Mouse (Mus musculus) CD4-positive, CD25-positive, alpha-beta regulatory T cell, adult 2 months (primary cell): ENCODE measurements around the gene Ces1b.

Source experiments
- DNase-seq: peaks from one replicate; pipeline ENCODE4 v3.0.0-alpha.2; 2012; ENCODE audit warnings: low read depth, low spot score

The Ces1b gene

DNA sequence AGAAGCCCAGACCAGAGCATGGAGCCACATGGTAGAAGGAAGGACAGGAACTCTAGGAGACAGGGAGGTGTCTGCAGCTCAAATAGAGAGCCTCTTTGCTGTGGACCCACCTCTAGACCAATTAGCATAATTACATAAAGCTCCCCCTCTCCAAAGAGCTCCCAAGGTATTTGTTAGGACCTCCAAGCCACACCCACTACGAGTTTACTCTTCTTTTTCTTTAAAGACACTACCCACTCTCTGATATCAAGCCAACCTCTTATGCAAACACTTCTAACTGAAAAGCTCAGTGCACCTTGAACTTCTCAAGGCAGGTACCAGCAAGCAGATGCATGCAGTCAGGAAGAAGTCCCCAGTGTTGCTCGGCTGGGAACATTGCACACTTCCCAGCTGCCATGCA is at the start of gene Ces1b:
Ces1b (minus strand) TSS at position 131 of the 400 bp plus-strand sequence.
- DNase-seq, result no peak

DNA sequence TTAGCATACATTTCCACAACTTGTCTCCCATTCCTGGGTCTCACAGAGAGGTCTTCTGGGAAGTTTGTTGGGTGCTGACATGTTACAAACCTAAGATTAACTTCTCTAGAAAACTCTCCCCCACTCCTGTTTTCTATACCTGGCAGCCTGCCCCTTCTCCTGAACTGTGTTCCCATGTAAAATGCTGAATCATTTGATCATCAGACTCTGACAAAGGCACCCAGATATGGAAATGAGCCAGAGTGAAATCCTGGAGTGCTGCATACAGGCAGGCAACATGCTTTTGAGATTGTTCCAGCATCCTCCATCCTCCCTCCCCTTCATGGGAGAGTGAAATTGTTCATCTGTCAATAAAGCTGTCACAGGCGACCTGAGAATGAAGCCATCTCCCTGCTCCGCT is 46.7 kb upstream of the Ces1b start:
- no peak for DNase-seq

DNA sequence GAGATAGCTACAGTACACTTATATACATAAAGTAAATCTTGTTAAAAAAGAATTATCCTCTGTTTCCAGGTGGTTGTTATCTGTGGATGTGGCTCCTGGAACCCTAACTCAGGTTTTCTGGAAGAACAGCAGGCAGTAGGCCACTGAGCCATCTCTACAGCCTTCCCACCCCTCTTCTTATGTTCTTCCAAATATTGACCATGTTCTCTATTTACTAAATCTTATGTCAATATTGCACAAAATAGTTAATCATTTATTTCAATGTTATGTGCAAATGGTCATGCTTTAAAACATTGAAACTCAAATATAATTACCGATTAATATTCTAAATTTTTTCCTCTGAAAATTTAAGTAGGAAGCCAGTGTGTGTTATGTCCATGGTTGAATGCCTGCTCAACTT is 42.2 kb upstream of the Ces1b start:
- no peak for DNase-seq

DNA sequence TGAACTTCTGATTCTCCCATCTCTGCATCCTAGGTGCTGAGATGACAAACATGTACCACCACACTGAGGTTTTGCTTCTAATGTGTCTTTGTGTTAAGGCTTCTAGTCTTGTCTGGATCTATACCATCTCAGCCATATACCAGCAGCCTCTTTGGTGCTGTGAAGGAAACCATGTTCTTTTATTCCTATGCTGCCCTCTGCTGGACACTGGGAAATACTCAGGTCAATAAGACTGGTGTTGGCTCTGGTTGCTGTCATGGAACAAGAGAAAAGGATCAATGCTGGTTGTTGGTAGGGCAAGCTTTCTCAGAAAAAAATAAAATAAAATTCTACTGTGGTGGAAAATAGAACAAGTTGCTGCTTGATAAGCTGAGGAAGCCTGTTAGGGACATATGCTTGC is 15.6 kb upstream of the Ces1b start:
- peak; percentile 1 for DNase-seq

DNA sequence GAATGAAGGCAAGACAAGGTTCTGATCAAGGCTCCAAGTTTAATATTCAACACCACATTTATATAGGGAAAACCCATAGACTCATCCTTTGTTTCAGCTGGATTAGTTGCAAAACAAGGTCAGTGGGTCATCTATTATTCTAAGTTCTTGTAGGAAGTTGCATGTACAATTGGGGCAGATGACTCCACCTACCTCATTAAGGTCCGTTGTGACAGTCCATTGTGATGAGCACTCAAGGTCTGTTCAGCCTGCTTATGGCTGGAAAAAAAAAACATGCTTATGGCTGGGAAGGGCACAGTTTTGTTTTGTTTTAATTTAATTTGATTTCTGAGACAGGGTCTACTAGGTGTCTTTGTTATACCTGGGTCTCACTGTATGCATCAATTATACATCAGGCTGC is 11.5 kb upstream of the Ces1b start:
- DNase-seq, result no peak

DNA sequence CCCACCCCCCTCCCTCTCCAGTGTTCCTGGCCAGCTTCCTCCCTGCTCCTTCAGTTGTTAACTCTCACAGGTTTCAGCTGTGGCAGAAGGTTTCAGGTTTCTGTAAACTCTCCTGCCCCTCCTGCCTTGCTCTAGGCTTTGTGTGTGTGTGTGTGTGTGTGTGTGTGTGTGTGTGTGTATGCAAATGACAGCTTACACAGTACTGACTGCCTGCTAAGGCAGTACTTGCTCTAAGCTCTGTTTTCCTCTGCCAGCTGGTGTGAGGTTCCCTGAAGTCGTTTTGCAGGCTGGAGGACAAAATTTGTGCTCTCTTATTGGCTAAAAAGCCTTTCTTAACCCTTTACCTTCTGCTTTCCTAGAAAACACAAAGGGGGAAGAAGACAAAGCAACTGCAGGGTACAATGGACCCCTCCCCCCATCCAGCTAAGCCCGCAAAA is 8.9 kb upstream of the Ces1b start:
- no peak for DNase-seq

DNA sequence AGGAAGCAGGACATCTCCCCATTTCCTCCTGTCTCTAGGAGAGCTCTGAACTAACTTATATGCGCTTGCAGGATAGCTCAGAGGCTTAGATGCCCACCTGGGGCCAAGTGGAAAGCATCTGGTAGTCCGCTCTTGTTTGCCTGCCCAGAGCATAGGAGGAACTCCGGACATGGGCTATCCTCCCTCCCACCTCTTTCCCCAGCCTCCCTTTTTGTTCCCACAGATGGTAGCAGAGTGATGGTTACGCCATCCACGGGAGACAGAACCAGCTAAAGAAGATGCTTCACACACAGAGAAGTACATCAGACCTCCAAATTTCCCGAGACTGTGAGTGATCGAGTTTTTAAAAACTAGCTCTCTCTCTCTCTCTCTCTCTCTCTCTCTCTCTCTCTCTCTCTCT is 8.4 kb upstream of the Ces1b start:
- DNase-seq, result no peak

DNA sequence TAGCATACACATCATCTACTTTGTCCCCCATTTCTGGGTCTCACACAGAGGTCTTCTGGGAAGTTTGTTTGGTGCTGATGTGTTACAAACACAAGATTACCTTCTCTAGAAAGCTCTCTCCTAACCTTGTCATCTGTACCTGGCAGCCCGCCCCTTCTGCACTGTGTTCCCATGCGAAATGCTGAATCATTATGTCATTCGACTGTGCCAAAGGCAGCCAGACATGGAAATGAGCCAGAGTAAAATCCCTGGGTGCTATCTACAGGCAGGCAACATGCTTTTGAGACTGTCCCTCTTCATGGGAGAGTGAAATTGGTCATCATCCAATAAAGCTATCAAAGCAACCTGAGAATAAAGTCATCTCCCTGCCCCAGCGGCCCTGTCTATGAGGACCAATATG is 4.6 kb downstream of the Ces1b start:
- no peak for DNase-seq

DNA sequence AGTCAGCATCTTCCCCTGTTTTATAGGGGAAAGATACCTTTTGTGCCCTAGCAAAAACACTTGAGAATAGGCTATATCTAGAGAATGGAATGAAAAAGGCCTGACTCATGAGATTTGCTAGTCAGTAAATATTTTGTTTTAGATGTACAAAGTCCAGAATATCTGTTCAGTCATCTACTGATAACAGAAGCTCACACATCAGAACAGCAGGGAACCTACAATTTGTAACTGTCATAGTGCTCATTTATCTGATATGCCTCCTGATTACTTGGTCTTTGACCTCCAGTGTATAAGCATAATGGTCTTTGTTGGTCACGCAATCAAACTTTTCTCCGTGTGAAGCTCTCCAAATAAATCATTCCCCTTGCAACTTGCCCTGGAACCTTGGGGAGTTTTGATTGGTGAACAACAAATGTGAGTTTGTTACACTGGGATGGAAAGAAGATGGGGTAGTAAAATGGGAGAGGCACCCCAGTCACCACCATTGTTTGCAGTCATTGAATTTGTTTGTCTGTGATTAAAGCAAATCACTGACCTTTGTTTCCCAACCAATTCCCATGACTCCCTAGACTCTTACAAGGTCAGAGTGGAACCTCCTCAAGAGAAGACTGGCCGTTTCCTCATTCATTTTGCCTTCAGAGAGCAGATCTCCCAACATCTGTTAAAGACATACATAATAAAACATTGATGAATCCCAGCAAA is 16.2 kb downstream of the Ces1b start:
- no peak for DNase-seq

DNA sequence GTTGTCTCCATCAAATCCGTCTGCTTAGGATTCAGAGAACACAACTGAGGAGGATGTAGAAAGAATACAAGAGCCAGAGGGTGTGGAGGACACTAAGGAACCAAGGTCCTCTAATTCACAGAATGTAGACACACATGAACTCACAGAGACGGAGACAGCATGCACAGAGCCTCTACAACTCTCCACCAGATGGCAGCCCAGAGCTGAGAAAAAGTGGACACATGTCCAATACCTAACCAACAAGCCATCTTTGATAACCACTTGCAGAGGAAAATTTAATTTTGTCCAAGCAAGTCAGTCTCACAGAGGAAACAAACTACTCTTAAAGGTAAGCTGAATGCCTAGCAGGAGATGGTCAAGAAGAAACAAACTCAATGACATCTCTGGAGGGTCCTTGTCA is 20.6 kb downstream of the Ces1b start:
- peak; percentile 1 for DNase-seq

DNA sequence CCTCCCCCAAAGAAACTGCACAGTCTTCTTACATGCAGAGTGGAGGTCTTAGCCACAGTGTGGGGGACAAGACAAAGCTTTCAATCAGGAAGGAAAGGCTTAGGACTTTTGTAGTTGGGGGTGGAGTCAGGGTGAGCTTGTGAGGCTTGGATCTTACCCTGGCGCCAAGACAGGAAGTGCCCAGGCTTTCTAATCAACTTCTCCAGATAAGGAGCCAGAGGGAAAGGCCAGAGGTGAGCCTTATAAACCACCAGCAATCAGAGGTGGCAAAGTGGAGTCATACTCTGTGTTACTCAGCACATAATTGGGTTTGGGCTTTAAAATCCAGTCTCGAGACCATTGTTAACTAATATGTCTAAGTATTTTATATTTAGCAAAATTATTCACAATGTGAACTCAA is 24.6 kb downstream of the Ces1b start:
- no peak for DNase-seq

DNA sequence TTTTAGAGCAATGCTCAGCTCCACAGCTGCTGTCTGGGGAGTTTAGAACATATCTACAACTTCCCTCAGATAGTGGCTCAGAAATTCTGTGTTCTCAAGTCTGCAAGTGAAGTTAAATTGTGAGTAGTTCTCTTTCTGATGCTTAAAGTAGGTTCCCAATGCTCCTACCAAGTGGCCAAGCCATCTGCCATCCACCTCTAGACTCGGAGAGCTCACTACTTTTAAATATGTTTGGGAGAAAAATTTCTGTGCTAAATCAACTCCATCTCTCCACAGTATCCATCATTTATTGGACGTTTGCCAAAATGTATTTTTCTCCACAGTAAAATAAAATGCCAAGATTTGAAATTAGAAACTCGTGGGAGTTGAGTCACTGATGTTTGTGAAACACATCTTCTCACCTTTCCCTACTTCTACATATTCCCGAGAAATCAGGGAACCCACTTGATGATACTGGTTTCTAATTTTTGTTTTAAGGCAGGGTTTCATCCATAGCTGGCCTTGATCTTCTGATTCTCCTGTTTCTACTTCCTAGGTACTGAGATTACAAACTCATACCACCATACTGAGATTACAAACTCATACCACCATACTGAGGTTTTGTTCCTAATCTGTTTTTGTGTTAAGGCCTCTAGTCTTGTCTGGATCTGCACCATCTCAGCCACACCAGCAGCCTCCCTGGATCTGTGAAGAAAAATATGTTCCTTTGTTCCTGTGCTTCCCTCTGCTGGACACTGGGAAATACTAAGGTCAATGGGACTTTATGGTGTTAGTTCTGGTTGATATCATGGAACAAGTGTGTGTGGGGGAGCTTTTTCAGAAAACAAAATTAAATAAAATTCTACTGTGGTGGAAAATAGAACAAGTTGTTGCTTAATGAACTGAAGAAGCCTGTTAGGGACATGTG is 31.1 kb downstream of the Ces1b start:
- no peak for DNase-seq

DNA sequence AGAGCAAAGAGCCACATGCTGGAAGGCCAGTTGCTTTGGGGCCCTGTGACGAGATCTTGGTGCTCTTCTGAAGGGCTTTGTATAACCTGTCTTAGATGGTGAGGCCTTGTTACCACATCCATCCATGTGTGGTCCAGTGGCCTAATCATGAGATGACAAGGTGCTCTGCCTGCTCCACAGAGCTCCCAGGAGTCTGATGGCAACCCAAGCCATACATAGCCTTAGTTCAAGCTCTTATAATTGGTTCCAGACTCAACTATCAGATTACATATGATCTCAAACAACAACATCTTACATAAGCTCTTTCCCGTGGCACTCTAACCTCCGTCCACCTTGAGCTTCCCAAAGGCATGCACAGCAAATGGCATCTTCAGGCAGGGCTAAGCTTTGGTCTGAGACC is 31.7 kb downstream of the Ces1b start, which contains the start of gene Ces1a:
Ces1a (minus strand) TSS at position 101 of the 400 bp plus-strand sequence.
- DNase-seq, result no peak

DNA sequence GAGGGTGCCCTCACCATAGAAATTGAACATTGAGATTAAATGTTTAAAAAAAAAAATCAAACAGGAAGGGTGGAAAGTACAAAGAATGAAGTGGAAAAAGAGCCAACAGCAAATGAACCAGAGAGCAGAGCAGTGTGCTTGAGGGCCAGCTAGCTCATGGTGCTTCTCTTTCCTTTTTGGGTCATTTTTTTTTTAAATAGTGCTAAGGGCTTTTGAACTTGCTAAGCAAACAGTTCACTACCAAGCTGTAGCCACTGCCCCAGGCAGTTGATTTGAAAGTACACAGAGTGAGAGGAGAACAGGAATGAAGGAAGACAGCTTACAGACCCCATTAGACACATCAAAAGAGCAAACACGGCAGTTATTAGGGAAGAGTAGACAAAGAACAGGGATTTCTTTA is 36.7 kb downstream of the Ces1b start:
- DNase-seq, result no peak

DNA sequence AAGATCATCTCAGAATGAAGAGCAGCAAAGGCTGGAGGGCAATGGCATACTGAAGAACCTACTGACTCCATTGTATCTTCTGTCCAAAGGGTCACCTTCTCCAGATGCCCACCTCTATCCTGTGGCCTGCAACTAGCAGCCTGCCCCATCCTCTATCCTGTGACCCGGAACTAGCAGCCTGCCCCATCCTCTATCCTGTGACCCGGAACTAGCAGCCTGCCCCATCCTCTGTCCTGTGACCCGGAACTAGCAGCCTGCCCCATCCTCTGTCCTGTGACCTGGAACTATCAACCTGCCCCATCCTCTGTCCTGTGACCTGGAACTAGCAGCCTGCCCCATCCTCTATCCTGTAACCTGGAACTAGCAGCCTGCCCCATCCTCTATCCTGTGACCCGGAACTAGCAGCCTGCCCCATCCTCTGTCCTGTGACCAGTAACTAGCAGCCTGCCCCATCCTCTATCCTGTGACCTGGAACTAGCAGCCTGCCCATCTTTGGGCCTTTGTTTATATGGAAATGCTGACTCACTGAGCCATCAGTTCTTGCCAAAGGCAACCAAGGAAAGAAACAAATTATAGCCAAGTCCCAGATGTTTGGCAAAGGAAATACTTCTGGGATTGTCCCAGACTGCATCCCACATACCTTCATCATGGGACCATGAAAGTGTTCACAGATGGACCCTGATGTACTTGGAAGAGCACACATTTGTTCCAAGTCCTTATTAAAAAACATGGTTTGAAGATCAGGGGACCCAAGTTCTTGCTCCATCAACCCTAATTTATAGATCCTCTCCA is 38.8 kb downstream of the Ces1b start:
- no peak for DNase-seq

DNA sequence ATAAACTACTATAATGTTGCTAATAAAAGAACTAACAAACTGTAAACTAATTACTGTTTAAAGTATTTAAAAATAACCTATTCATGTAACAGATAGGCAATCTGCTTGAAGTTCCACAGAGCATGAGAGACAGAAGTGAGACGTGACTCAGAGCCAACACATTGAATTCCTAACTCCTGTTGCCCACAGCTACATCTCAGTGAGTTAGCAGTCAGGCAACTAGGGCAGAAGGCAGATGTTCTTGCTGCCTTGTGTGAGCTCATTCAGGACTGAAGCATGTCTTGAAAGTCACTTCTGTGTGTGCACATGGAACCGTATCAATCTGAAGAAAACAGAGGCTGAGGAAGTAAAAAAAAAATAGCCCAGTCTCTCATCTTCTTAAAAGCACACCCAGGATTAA is 39.6 kb downstream of the Ces1b start:
- no peak for DNase-seq

DNA sequence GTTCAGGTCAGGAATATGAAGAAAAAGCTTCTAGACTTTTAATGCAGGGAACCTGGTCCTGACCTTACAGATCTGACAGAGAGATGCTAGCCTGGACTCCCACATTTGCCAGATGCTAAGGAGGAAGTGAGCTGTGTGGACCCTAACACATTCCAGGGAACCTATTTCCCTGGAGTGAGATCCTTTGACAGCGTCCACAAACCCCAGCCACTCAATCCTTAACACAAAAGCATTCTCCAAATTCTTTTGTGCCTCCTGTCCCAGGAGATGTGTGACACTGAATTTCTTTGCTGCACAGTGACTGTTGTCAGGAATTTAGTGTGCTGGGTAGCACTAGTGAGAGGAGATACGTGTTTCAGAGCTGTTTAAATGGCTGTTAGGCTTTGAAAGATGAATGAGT is 41.0 kb downstream of the Ces1b start:
- DNase-seq, result no peak

DNA sequence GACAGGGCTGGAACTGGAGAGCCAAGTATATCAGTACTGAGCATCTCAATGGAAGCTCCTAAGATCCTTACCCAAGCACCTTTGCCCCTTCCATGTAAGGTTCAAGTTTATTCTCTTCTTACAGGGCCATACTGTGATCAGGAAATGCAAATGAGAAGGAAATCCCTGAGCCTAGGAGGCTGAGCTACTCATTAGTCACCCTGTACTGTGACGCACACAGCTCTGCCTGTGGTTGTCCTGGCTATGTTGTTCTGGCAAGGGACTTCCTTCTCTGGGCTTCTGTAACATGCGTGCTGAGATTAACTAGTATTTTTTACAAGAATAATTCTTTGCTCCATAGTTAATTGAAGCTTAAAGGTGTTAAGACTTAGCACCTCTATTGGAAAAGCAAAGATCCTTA is 49.2 kb downstream of the Ces1b start:
- no peak for DNase-seq

DNA sequence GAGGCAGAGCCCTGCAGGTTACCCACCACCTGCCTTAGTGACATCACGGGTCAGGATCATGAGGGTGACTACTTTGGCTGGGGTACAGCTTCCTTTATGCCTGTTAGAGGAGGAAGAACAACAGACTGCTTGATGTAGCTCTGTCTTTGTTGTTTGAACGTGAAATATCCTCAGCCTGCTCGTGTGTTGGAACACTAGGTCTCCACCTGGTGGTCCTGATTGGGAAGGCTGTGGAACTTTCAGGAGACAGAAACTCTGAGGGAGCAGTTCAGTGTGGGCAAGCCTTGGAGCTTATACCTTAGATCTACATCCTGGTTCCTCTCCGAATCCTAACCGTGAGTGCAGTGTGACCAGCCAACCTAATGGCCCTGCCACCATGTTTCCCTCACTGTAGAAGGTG is 58.1 kb downstream of the Ces1b start:
- no peak for DNase-seq

DNA sequence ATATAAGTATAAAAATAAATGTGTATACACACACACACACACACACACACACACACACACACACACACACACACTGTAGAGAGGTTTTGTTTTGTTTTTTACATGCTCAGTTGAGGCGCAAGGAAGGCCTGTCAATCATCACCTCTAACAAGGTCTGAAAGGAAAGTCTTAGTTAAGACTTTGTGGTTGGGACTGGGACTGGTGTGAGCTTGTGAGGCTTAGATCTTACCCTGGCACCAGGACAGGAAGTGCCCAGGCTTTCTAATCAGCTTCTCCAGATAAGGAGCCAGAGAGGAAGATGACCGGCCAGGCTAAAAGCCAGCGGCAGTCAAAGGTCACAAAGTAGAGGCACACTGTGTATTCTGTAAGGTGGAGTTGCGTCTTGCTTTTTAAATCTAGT is 65.5 kb downstream of the Ces1b start:
- DNase-seq, result no peak

DNA sequence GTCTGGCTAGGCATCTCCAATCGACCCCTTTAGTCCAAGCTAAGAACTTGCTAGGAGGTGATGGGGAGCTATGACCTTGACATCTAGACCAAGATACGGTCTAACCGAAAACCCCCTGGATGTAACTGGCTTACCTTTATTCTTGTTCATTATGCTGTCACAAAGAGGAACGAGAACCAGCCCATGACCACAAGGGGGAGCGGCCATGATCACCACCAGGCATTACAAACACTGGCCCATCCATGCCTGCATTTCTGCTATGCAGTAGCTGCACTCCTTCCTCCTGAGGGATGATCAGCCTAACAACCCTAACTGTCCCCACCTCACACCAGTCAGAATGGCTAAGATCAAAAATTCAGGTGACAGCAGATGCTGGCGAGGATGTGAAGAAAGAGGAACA is 67.6 kb downstream of the Ces1b start:
- DNase-seq, result no peak

DNA sequence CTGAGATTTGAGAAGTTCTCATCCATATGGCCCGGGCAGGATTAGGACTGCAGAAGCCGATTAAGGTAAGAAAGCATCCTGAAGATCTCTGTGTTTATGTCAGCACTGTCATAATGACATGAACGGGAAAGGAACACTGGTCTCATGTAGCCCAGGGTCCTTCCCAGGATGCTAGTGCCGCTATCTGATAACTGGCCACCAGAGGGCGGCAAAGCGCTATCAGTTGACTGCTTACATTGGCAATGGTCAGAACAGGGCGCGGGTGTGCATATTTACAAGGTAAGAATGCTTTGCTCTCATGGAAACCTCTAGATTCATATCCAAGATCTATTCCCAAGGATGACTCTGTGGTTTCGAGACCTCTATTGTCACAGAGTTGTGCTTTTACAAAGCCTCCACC is 68.4 kb downstream of the Ces1b start:
- peak; percentile 62 for DNase-seq
